Mouse (Mus musculus) lung, adult 18-20 months (tissue): ENCODE data around the gene Ddr2.
"Not testable (repeated sequence)": the region's sequence is repeated elsewhere in the genome, so short reads cannot be mapped to it uniquely, and the experiment has no call there.

ENCODE experiments used
- DNase-seq, 2 experiments: peaks; one replicate each; pipeline ENCODE4 v3.0.0; 2022; ENCODE audit warnings: mixed read lengths in 2 of 2

Ddr2 gene

DNA sequence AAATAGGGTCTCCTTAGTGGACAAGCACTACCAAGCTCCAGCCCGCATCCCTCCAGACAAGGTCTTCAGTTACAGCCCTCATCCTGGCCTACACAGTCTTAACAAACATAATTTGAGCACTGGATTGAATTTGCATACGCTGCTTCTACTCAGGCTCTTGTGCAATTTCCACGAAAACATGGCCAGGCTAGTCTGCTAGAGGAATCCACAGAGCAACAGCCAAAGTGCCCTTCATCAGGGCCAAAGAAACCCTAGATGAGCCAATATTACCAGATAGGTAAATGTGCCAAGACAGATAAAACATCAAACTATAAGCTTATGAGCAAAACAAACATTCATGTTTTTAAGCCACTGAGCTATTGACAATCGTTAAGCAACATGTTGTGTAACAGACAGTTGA lies 75.6 kb downstream of the Ddr2 start:
- DNase-seq = no peak

DNA sequence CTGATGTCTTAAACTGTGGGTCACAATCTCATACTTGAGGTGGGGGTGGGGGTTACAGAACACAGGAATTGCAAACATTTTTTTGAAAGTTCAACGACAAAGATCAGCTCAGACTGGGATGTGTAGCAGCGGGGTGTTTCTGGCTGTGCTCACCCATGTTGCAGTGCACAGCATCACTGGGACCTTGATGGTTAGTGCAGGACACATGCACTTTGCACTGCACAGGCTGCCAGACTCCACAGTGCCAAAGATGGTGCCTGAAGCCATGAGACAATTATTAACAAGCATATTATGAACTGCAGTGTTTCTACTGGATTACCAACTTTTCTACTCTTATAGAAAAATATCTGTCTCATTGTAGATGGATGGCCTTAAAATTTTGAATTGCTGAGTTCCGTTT lies 78.9 kb downstream of the Ddr2 start:
- no peak for DNase-seq

GRCm38 (mm10) chr1:170014784-170015183 lies 95.8 kb downstream of the Ddr2 start:
- no peak for DNase-seq

DNA sequence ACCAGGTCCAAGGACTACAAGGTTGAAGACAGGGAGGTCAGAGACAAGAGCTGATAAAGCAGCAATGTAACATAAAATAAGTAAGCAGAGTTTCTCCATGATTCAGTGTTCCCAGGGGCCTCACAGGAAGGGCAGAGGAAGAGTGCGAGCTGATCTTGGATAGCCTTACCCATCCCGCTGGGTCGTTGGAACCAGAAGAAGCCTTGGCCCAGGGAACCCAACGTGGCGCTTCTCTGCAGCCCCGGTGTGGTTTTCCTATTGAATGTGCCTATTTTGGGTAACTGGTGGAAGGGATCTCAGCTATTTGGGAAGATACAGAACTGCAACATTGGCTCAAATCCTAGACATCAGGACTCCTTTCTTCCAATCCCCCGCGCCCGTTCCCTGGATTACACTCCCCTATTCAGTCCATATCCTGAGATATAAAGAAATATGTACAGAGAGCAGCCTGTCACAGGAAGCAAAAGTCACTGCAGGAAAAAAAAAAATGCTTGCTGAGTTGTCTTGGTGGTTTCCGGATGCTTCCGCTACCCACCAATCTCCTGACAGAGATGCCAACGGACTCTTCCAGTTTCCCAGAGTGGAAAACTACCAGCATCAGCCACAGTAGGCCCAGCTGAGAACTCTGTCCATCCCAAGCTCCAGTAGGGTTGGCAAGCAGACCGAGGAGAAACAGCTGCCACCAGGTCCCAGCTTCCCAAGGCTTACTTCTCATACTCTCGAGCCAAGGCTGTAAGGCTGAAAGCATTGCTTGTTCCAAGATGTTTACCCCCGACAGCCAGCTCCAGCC lies 99.7 kb downstream of the Ddr2 start:
- DNase-seq = peak; percentile 40 to 58

GRCm38 (mm10) chr1:170009296-170009695 lies 101.3 kb downstream of the Ddr2 start:
- no peak for DNase-seq

DNA sequence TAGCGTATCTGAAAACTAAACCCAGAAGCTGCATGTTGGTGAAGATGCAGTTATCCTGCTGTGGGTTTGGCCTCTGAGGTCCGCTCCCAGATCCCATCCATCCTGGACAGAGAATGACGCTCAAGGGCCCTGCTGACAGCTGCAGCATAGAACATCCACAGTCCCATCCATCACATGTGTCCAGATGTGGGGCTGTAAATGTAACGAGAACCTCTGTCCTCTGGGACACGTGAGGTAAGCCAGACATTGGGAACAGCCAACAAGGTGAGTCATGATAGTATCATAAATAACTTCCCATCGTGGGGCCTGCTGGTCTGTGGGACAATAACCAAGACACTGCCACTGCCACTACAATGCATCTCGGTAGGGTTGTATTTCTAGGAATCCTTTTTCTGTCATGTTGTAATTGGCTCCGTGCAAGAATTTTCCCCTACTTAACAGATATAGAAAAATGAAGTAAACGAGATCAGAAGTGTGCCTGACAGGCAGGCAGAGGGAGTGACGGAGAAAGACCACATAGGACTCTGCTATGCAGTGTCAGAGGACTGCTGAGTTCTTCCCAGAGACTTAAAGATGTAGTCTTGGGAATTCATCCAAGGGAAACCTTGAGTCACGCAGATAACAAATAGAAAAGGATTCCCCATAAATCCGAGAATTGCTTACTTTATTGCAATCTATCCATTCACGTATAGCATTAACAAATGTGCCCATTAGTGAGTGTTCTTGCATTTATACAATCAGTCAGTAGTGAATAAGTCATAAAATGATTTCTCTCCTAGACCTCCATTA lies 101.9 kb downstream of the Ddr2 start:
- no peak for DNase-seq

GRCm38 (mm10) chr1:170006516-170006915 lies 104.0 kb downstream of the Ddr2 start:
- DNase-seq = peak; percentile 64 to 75

GRCm38 (mm10) chr1:170005297-170005696 lies 105.3 kb downstream of the Ddr2 start:
- DNase-seq = no peak

DNA sequence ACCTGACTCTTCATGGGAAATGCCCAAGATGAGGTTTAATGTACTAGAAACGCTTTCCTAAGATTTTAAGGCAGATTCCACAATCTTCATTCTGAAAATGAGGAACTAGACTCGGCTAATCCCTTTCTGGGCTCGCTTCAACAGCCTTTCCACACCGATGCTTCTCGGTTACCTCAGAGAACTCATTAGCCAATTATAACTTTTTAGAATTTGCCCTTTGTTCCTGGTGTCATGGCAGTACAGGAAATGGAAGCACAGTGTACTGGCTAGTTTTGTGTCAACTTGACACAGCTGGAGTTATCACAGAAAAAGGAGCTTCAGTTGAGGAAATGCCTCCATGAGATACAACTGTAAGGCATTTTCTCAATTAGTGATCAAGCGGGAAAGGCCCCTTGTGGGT lies 116.7 kb downstream of the Ddr2 start:
- not testable (repeated sequence) for DNase-seq

DNA sequence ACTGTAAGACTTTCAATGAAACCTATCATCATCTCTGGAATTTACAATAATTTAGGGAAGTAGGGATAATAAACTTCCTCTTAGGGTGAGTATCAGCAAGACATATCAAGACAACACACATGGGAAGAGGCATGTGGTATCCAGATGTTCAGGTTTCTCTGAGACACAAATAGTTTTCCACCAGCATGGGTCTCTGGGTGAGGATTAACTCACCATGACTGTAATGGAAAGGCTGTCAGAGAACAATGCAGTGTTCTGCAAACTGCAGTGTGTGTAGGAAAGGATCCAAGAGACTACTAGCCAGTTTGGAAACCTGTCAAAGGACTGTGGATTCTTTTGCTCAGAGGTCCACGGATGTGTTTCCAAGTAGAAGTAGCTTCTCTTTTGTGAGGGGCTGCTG lies 124.4 kb downstream of the Ddr2 start:
- no peak for DNase-seq

DNA sequence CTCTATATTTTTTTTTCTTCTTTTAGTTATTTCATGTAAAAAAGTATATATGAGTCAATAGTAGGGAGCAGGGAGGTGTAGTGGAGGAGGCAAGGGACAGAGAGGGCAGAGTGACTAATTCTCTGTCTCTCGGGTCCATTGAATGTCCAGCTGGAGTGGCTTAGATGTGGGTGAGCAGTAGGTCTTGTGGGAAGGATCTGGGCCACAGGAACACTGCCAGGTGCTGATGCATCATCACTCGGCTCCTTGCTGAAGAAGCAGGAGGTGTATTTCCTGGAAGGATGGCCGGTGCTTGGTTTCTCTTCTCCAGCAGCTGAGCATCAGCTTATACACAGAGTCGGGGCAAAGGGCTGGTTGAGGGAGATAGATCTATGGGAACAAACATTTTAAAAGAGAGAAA lies 132.9 kb downstream of the Ddr2 start:
- DNase-seq = no peak

GRCm38 (mm10) chr1:169971998-169972397 lies 138.6 kb downstream of the Ddr2 start:
- DNase-seq = no peak

- no peak for DNase-seq
These were observed 139.6 kb downstream of the Ddr2 start for GRCm38 (mm10) chr1:169970936-169971335.

- no peak for DNase-seq
These were observed 141.1 kb downstream of the Ddr2 start for GRCm38 (mm10) chr1:169969516-169969886.

GRCm38 (mm10) chr1:169968792-169969515 lies 141.6 kb downstream of the Ddr2 start, which contains the start of gene Hsd17b7:
Gene Hsd17b7, minus strand, starts transcription at chr1:169969241.
- peak; percentile 99 for DNase-seq

- no peak for DNase-seq
These were observed 157.5 kb downstream of the Ddr2 start for GRCm38 (mm10) chr1:169953106-169953505.

GRCm38 (mm10) chr1:169952636-169953035 lies 157.9 kb downstream of the Ddr2 start:
- no peak for DNase-seq

DNA sequence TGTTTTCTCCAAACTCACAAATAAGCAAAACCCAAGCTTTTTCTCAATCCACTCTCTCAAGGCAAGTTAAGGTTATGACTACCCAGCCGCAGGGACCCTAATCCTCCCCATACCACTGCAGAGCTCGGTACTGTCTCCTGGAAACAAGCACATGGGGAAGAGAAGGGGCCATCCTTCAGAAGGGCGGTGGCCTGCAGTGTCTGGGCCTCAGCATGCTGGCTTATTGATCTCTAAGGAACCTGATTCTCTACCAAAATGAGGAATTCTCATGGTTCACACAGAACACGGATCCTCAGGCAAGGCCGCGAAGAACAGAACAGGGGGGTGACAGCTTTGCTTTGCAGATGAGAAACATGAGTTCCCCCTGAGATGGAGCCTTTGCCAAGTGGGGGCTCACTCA lies 159.0 kb downstream of the Ddr2 start:
- DNase-seq = no peak

- DNase-seq = no peak
These were observed 159.9 kb downstream of the Ddr2 start for GRCm38 (mm10) chr1:169950651-169951050.

DNA sequence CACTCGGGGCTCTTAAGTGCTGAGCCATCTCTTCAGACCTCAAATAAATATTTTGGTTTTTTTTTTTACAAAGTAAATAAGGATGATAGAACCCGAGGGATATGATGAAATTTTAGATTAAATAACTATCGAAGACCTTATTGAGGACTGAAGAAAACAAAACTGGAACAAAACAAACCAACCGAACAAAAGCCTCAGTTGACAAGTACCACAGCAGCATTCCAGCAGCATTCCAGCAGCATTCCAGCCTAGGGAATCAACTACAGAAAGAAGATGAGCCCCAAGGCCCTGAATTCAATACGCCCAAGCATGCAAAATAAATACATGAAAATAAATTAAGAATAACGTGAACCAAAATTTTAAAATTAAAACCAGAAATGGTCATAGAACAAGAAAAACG lies 160.6 kb downstream of the Ddr2 start:
- DNase-seq = no peak

- DNase-seq = no peak
These were observed 161.7 kb downstream of the Ddr2 start for GRCm38 (mm10) chr1:169948866-169949265.

GRCm38 (mm10) chr1:169948280-169948679 lies 162.3 kb downstream of the Ddr2 start:
- DNase-seq = no peak

GRCm38 (mm10) chr1:169947654-169948053 lies 162.9 kb downstream of the Ddr2 start:
- no peak for DNase-seq

GRCm38 (mm10) chr1:169946004-169946403 lies 164.6 kb downstream of the Ddr2 start:
- no peak for DNase-seq
